Mouse (Mus musculus): Measurements from ENCODE around the gene Gm17409.

- TF ChIP-seq CTCF (IDR thresholded peaks at IDR 0.05; ENCODE audit: control insufficient read depth, insufficient read depth, insufficient replicate concordance, low read depth, low read length), result no peak
- TF ChIP-seq POLR2A (IDR thresholded peaks at IDR 0.05; ENCODE audit: control insufficient read depth, low read depth, low read length), result no peak
Measured at GRCm38 (mm10) chr2:58485683-58486082, 15.8 kb downstream of the Gm17409 start.
